Mouse (Mus musculus) liver, embryonic 11.5 days (tissue): ENCODE data around the gene Kmt5a. TPM values are rescaled to one million over a fixed set of nuclear protein-coding genes. Genes with fewer than 3 reads are reported as not detected.
A peak's percentile ranks its signal among the peaks of the same experiment; 100 is the strongest.

Experiments used
- ATAC-seq: fragments of 200-750 bp; cut with Nextera tagmentation; replicated peaks from 2 replicates; pipeline ENCODE4 v1.8.0; 2017; ENCODE audit warnings: moderate number of reproducible peaks, mild to moderate bottlenecking, moderate TSS enrichment, moderate library complexity; ENCODE audit not compliant: low FRiP score
- DNase-seq: peaks from one replicate; pipeline ENCODE4 v3.0.0-alpha.2; 2017; ENCODE audit warnings: low spot score
- H3K27ac ChIP-seq: fragments of 300-500 bp; sonication (generic); 2 replicates; pipeline ENCODE4 v1.5.1; 2014; ENCODE audit warnings: mild to moderate bottlenecking, low read depth, low read length, control low read depth
- H3K27me3 ChIP-seq: fragments of 300-500 bp; sonication (generic); replicated peaks from 2 replicates; pipeline ENCODE4 v1.6.1; 2014; ENCODE audit warnings: low read length, mixed read lengths; ENCODE audit not compliant: control insufficient read depth, insufficient read depth
- H3K36me3 ChIP-seq: fragments of 300-500 bp; sonication (generic); 2 replicates; pipeline ENCODE4 v1.6.1; 2014; ENCODE audit warnings: mild to moderate bottlenecking, low read length, moderate library complexity, mixed read lengths; ENCODE audit not compliant: control insufficient read depth, insufficient read depth
- H3K4me1 ChIP-seq: fragments of 300-500 bp; sonication (generic); replicated peaks from 2 replicates; pipeline ENCODE4 v1.6.1; 2014; ENCODE audit warnings: low read length, mixed read lengths; ENCODE audit not compliant: control insufficient read depth, insufficient read depth
- H3K4me2 ChIP-seq: fragments of 300-500 bp; sonication (generic); 2 replicates; pipeline ENCODE4 v1.6.1; 2014; ENCODE audit warnings: mild to moderate bottlenecking, control low read depth, moderate library complexity
- H3K4me3 ChIP-seq: fragments of 300-500 bp; sonication (generic); 2 replicates; pipeline ENCODE4 v1.5.1; 2014; ENCODE audit warnings: low read depth, low read length, control low read depth
- H3K9ac ChIP-seq: fragments of 300-500 bp; sonication (generic); 2 replicates; pipeline ENCODE4 v1.6.1; 2014; ENCODE audit warnings: low read depth, low read length, control low read depth
- H3K9me3 ChIP-seq: fragments of 300-500 bp; sonication (generic); 2 replicates; pipeline ENCODE4 v1.6.1; 2016; ENCODE audit warnings: low read length, inconsistent platforms, mixed read lengths; ENCODE audit not compliant: control insufficient read depth
- WGBS: fragments of 180-500 bp; shearing (Covaris S2); extraction: QIAGEN DNeasy Blood & Tissue Kit; methylation state at CpG from one replicate; pipeline ENCODE4 v1.1.7; 2014; 5-methylcytosine and 5-hydroxymethylcytosine counted together
- polyA plus RNA-seq: library from polyadenylated mRNA; unstranded; fragments of >200 nt; fragmentation: Nextera tagmentation; extraction: Ambion mirVana; gene quantifications from 2 replicates; pipeline ENCODE4 v1.2.1, GENCODE M21; 2014

The Kmt5a gene
- polyA plus RNA-seq, 1 experiment from 2014 or later = 145 TPM

DNA sequence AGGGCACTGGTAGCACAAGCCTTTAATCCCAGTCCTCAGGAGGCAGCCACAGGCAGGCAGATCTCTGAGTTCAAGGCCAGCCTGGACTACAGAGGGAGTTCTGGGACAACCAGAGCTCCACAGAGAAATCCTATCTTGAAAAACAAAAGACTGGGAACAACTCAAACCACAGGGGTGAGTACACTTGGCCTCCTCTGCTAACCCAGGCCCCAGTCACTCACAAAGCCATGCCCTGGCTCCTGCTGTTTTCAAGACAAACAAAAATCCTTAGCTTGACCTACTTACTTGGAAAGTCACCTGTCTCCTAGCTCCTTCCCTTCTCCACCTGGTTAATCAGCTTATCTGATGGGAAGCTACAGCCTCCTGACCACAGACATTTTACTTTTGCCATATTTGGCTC, 25.2 kb downstream of the Kmt5a start:
- H3K27me3 ChIP-seq = no peaks in the 10 kb centered on the region
- no peaks in the 10 kb centered on the region for H3K9me3 ChIP-seq
- H3K36me3 ChIP-seq = peaks cover 21% of the 10 kb centered on the region
- DNase-seq (no peak), ATAC-seq (no peak)
- H3K4me1 ChIP-seq = no peaks in the 10 kb centered on the region
- H3K4me3 ChIP-seq = no peak overlapping the region
- 0 out of 2 replicates have a peak overlapping the region, but pooled peaks have one; percentile 7 for H3K27ac ChIP-seq
- no peak overlapping the region for H3K9ac ChIP-seq
- H3K4me2 ChIP-seq = no peak overlapping the region

DNA sequence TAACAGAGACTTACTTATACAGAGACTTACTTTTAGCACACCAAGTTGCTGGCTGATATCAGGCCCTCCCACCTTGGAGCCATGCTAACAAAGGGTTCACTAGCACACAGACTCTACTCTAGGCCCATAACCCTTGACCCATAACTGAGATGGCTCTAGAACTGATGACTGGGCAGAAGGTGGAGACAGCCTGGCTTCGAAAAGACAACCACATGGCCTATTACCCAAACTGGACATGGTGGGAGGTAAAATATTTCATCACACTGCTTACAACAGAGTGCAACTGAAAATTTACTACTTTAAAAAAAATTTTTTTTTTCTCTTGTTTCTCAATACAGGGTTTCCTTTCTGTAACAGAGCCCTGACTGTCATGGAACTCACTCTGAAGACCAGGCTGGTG, 28.0 kb downstream of the Kmt5a start:
- Histone ChIP-seq H3K27ac (no peak overlapping the region), H3K9ac (no peak overlapping the region), H3K27me3 (no peaks in the 10 kb centered on the region), H3K4me2 (no peak overlapping the region), H3K4me3 (no peak overlapping the region), H3K36me3 (peaks cover 3% of the 10 kb centered on the region), H3K4me1 (no peaks in the 10 kb centered on the region), H3K9me3 (no peaks in the 10 kb centered on the region)
- WGBS = 87% methylated on average over 1 of the region's 1 CpGs
- no peak for DNase-seq
- ATAC-seq = no peak

DNA sequence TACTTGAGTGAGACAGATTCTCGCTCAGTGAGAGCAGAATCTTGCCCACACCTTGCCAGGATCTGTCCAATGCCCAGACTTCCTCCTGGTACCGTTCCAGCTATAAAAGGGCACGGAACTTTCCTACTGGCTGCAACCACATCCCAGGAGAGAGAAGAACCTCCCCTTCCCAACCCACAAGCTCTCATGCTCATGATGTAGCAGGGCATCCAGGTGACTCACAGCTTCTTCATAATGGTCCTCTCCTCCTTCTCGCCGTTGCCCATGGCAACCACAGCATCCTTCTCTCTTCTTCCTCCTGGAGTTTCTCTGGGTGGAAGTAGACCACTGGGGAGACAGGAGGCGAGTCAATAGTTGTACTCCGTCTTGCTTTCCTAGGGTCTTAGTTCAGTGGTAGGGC, 28.6 kb downstream of the Kmt5a start:
- ATAC-seq (no peak), DNase-seq (no peak)
- Histone ChIP-seq H3K27me3 (no peaks in the 10 kb centered on the region), H3K4me1 (no peaks in the 10 kb centered on the region), H3K9ac (no peak overlapping the region), H3K9me3 (no peaks in the 10 kb centered on the region), H3K4me2 (no peak overlapping the region), H3K27ac (no peak overlapping the region), H3K36me3 (no peaks in the 10 kb centered on the region; the same call in 1 of the 2 replicates), H3K4me3 (no peak overlapping the region)
- 87% methylated on average over 7 of the region's 7 CpGs for WGBS

DNA sequence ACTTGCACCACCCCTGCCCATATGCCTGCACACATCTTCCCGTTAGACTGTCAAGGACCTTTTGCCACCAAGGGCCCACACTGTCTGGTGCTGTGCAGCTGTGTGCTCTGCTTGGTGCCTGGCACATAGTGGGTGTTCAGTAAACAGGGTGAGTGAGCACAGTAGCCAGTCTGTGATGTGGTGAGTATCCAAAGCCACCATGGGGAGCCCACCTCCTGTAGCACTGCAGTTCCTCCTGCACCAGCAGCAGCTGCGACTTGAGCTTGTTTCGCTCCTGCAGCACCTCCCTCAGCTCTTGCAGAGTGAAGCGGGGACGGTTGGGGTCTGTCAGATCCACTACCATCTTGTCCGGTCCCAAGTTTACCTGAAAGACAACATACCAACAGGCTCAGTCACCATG, 29.8 kb downstream of the Kmt5a start:
- H3K27ac ChIP-seq = no peak overlapping the region
- H3K9ac ChIP-seq = no peak overlapping the region
- H3K4me1 ChIP-seq = no peaks in the 10 kb centered on the region
- H3K36me3 ChIP-seq = no peaks in the 10 kb centered on the region; the same call in 1 of the 2 replicates
- H3K9me3 ChIP-seq = no peaks in the 10 kb centered on the region
- H3K27me3 ChIP-seq = no peaks in the 10 kb centered on the region
- 93% methylated on average over 6 of the region's 6 CpGs for WGBS
- DNase-seq (no peak), ATAC-seq (no peak)
- H3K4me3 ChIP-seq = no peak overlapping the region
- no peak overlapping the region for H3K4me2 ChIP-seq

DNA sequence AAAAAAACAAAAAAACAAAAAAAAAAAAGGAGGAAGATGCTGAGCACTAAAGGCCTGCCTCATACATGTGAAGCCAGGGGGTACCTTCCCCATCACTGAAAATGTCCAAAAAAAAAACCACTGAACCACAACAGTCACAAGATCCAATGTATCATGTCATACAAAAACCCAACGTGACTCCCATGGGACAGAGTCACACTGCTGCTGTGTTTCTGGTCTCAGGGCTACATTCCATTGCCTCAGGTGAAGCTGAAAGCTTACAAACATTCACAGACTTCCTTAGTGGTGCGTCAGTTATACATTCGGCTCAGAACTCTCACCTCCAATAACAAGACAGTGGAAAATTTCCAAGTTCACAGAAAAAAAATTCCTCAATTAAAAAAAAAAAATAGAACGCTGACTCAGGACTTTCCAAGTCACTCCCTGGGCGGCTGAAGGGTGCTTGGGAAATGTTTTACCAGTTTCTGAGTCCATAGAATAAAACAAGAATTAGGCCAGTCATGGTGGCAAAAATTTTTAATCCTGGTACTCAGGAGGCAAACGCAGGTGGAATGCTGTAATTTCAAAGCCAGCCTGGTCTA, 31.0 kb downstream of the Kmt5a start:
- Histone ChIP-seq H3K27me3 (no peaks in the 10 kb centered on the region), H3K27ac (no peak overlapping the region)

DNA sequence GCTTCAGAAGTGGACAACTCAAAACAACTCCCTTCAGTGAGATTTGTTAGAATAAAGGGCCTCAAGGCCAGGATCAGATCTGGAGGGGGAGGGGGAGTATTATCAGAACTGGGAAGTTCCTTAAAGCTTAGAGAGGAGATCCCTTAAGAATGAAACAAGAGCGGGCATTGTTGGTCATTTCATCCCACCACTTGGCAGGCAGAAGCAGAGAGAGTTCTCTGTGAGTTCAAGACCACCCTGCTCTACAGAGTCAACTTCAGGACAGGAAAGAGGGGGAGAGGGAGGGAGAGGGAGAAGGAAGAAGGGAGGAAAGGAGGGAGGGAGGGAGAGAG, 39.1 kb downstream of the Kmt5a start:
- Histone ChIP-seq H3K36me3 (no peaks in the 10 kb centered on the region), H3K4me1 (peaks cover 13% of the 10 kb centered on the region), H3K4me3 (no peak overlapping the region), H3K4me2 (peak overlapping the region; percentile 36), H3K27ac (0 out of 2 replicates have a peak overlapping the region, but pooled peaks have one; percentile 63), H3K9me3 (no peaks in the 10 kb centered on the region), H3K27me3 (no peaks in the 10 kb centered on the region), H3K9ac (no peak overlapping the region)
- DNase-seq (no peak), ATAC-seq (no peak)
- 81% methylated on average over 1 of the region's 1 CpGs for WGBS

More for the DNA sequence above, 31.0 kb downstream of the Kmt5a start:
- no peaks in the 10 kb centered on the region for H3K4me1 ChIP-seq
- WGBS = 84% methylated on average over 6 of the region's 6 CpGs
- H3K9me3 ChIP-seq = no peaks in the 10 kb centered on the region
- no peak overlapping the region for H3K9ac ChIP-seq
- DNase-seq (no peak), ATAC-seq (no peak)
- H3K36me3 ChIP-seq = no peaks in the 10 kb centered on the region; the same call in 1 of the 2 replicates
- no peak overlapping the region for H3K4me2 ChIP-seq
- no peak overlapping the region for H3K4me3 ChIP-seq

DNA sequence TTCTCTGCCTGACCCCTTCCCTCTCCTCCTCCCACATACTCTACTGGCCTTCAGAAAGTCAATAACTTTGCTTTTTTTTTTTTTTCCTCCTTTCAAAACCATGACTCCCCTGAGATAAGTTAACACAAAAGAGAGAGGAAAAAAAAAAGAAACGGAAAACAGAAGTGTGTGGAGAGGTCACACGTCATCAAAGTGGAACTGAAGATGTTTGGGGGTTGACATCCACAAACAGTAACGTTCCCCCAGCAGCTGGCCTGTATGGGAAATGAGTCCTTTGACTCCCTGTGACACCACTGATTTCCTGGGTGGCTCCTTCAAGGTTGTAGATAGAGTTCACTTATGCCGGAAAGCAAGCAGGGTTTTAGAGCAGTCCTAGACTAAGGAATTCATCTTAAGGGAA, 40.4 kb downstream of the Kmt5a start:
- DNase-seq (no peak), ATAC-seq (no peak)
- Histone ChIP-seq H3K9ac (no peak overlapping the region), H3K9me3 (no peaks in the 10 kb centered on the region), H3K27ac (no peak overlapping the region), H3K4me1 (peaks cover 17% of the 10 kb centered on the region), H3K27me3 (no peaks in the 10 kb centered on the region), H3K36me3 (no peaks in the 10 kb centered on the region), H3K4me2 (no peak overlapping the region), H3K4me3 (no peak overlapping the region)
- WGBS = 63% methylated on average over 4 of the region's 4 CpGs

DNA sequence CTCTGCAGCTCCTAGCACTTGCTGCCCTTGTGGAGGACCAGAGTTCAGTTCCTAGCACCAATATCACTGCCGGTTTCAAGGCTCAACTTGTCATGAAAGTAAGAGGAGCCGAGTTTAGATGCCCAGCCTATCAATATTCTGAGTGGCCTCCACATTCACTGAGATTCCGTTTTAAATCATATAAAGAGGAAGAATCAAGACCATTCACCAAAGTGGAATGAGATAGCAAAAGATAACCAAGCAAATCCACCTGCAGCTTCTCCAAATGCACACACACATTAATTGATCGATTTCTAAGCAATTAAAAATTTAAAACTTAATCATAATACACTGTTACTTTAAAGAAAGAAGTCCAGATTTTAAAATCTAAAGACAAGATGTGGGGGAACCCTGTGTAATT, 42.0 kb downstream of the Kmt5a start:
- H3K9ac ChIP-seq = no peak overlapping the region
- peaks cover 13% of the 10 kb centered on the region for H3K4me1 ChIP-seq
- H3K4me3 ChIP-seq = no peak overlapping the region
- DNase-seq (no peak), ATAC-seq (no peak)
- no peaks in the 10 kb centered on the region for H3K9me3 ChIP-seq
- H3K27me3 ChIP-seq = no peaks in the 10 kb centered on the region
- 91% methylated on average over 4 of the region's 4 CpGs for WGBS
- no peak overlapping the region for H3K27ac ChIP-seq
- no peak overlapping the region for H3K4me2 ChIP-seq
- no peaks in the 10 kb centered on the region for H3K36me3 ChIP-seq

DNA sequence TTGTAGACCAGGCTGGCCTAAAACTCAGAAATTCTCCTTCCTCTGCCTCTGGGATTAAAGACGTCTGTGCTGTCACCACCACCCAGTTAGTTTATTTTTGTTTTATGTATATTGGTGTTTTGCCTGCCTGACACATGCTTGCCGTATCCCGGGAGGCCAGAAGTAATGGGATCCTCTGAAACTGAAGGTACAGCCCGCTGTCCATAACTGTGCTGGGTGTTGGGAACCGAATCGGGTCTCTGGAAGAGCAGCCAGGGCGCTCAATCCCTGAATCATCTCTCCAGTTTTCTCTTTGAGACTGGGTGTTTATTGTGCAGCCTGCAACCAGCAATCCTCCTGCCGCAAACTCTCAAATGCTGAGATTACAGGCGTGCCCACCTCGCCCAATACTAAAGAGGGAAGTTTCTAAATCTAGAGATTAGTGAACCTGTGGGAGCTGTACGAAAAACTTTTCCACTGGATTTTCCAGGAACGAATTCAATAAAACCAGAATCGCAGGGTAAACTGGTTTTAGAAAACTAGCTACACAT, 42.8 kb downstream of the Kmt5a start:
- Histone ChIP-seq H3K4me2 (peak overlapping the region; percentile 93), H3K27me3 (no peaks in the 10 kb centered on the region), H3K4me1 (peaks cover 13% of the 10 kb centered on the region), H3K36me3 (no peaks in the 10 kb centered on the region), H3K4me3 (peak overlapping the region; percentile 67), H3K9me3 (no peaks in the 10 kb centered on the region), H3K9ac (peak overlapping the region; percentile 86), H3K27ac (peak overlapping the region; percentile 99)
- DNase-seq = peak; percentile 50
- 6% methylated on average over 13 of the region's 13 CpGs for WGBS
- ATAC-seq = no peak
